Mouse (Mus musculus) urinary bladder, postnatal 10 days (tissue): ENCODE data around the gene Kif1bp.

Experiments used
- DNase-seq: peaks from one replicate; pipeline ENCODE4 v3.0.0; 2022; ENCODE audit warnings: low spot score

Gene Kif1bp

DNA sequence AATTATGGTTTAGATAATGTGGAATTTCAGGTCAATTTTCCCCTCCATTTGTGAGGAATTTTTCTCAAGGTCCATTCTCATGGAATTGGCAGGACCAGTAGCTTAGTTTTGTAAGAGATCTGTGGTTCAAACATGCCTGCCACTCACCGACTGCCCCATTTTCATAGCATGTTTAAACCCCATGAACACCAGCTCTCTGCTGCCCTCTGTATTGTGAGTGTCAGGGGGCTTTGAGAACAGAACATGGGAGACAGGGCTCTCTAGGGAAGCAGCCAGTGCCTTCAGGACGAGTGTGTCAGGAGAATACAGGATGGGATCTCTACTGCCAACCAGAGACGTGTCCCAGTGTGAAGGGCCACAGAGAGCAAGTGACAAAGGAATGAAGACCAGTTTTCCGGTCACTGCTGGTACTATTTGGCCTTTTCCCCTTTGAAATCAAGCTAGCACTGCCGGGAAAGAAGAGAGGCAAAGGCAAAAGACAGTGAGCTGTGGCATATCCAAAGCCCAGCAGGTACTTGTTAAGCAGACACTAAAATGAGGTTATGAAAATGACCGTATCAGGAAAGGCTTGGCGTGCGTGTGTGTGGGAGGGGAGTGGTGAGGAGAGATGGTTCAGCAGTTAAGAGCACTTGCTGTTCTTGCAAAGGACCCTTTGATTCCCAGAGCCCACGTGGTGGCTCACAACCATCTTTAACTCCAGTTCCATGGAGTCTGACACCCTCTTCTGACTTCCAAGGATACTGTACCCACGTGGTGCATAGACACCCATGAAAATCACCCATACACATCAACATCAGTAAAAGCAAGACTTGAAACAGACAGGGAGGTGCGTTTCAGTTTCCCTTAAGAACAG, 22.3 kb downstream of the Kif1bp start:
- no peak for DNase-seq

- DNase-seq = no peak
These were observed 24.6 kb downstream of the Kif1bp start for GRCm38 (mm10) chr10:62553611-62554091.

GRCm38 (mm10) chr10:62550787-62551300, 27.4 kb downstream of the Kif1bp start:
- no peak for DNase-seq

DNA sequence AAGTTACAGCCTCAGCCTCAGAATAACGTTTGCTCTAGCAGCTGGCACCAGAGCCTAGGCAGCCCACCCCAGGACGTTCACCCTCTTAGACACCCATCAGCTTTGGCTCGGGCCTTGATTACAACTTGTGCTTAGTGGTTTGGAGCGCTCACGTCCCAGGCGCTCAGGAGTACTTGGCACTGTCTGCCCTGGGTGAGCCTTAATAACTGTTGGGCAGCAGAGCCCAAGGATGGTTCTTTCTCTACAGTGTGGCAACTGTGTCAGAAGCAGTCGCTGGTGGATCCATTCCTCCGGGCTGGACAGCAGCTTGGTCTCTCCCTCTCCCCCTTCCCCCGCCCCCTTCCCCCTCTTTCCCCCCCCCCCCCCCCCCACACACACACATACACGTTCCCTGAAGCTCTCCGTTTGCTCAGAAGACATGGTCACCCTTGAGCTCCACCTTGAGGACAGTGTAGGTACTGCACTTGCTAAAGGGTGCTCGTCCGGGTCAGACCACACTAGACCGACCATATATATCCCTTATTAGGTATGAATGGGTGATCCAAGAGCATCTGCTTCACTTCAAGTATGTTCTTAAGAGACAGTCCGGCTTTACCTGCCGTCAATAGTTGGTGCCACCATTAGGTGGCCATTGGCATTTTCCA, 28.6 kb downstream of the Kif1bp start:
- no peak for DNase-seq

DNA sequence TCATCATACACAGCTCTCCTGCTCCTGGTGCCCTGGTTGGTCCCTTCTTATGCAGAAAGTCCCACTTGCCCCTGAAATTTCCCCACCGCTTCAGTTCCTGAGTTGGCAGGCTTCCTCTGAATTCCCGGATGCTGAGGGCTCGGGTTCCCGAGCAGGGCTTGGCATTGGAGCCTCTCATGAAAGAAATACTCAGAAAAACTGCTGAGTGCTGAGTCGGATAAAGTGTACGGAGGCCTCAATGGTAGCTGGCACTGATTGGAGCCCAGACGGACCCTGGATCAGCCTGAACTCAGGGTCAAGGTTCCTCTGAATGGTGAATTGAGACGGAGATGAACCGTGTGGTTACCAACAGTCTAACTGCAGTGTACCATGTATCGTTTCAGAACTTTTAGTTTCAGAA, 31.8 kb downstream of the Kif1bp start:
- DNase-seq = no peak

- DNase-seq = no peak
These were observed 32.5 kb downstream of the Kif1bp start for GRCm38 (mm10) chr10:62545759-62546158.

- DNase-seq = no peak
These were observed 33.9 kb downstream of the Kif1bp start for GRCm38 (mm10) chr10:62544316-62544715.

- no peak for DNase-seq
These were observed 34.9 kb downstream of the Kif1bp start for GRCm38 (mm10) chr10:62543399-62543808.

GRCm38 (mm10) chr10:62542928-62543327, 35.3 kb downstream of the Kif1bp start:
- DNase-seq = no peak

- DNase-seq = no peak
These were observed 35.8 kb downstream of the Kif1bp start for GRCm38 (mm10) chr10:62542507-62542906.

DNA sequence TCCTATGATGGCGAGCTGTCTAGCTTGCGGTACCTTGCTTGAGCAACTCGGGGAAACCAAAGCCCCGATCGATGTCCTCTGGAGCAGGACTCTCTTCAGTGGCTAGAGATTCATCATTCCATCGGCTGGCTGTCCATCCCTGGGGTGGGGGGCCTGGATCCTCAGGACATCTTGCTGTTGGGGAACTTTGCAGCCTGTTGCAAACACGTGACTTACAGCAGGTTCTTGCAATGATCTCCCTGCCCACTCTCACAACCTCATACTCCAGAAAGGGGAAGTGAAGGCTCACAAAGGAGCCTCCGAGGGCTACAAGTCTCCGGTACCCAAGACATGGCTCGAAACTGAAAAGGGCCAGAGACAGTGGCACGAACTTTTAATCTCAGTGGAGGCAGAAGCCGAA, 36.8 kb downstream of the Kif1bp start:
- DNase-seq = no peak

- no peak for DNase-seq
These were observed 37.5 kb downstream of the Kif1bp start for GRCm38 (mm10) chr10:62540800-62541199.

- DNase-seq = no peak
These were observed 43.7 kb downstream of the Kif1bp start for GRCm38 (mm10) chr10:62534509-62534908.

DNA sequence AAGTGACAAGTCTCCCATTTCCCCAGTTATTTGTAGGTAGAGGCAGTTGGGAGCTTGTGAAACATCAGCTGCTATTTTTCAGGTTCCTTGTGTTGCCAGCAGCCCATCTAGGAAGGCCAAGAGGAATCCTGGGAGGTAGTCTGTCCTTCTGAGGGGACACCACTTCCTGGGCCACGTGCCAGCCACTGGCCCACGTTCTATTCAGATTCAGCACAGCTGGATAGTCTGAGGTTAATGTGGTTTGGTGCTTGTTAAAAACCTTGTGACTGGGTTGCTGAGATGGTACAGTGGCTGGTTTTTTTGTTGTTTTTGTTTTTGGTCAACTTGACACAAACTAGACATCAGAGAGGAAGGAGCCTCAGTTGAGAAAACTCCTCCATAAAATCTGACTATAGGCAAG, 45.4 kb downstream of the Kif1bp start:
- no peak for DNase-seq

- DNase-seq = no peak
These were observed 48.1 kb downstream of the Kif1bp start for GRCm38 (mm10) chr10:62530183-62530582.

- DNase-seq = no peak
These were observed 50.9 kb downstream of the Kif1bp start, which contains the start of gene Srgn for GRCm38 (mm10) chr10:62527351-62527750. TSS of gene Srgn (minus strand) at chr10:62527451.

DNA sequence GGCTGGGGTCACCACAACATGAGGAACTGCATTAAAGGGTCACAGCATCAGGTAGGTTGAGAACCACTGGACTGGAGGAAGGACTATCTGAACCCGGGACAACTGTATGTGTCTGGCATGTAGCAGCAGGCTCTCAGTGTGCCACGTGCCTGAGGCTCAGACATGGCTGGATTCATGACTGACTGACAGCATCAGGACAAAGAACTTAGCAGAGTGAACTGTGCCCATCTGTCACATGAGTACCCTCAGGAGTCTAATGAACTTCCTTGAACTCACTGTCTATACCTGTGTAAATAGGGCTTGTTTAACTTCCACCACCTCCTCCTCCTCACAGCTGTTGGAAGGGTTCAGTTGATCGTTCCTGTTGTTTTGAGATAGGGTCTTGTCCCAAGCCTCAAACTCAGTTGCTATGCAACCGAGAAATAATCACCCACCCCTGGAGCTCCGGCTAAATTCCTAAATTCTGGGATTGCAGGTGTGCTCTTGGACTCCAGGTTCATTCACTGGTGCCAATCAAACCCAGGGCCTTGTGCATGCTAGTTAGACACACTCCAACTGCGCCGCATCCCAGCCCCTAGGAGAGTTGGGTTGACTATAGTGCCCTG, 55.8 kb downstream of the Kif1bp start:
- DNase-seq = no peak

GRCm38 (mm10) chr10:62521763-62522162, 56.5 kb downstream of the Kif1bp start:
- no peak for DNase-seq

DNA sequence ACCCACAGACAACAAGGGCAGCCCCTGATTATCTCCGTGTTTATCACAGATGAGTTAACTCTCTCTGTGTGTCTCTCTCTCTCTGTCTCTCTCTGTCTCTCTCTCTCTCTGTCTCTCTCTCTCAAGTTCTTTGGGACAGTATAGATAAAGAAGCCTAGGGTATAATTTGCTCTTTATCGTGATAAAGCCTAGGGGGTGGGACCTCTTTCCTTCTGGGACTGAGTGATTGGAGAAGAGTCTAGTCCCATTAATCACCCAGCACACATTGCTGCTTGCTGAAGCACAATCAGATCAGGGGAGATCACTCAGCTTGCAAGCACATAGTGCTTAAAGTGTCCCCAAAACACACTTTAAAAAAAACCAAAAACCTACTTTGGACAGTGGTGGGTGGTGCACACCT, 57.3 kb downstream of the Kif1bp start:
- no peak for DNase-seq

DNA sequence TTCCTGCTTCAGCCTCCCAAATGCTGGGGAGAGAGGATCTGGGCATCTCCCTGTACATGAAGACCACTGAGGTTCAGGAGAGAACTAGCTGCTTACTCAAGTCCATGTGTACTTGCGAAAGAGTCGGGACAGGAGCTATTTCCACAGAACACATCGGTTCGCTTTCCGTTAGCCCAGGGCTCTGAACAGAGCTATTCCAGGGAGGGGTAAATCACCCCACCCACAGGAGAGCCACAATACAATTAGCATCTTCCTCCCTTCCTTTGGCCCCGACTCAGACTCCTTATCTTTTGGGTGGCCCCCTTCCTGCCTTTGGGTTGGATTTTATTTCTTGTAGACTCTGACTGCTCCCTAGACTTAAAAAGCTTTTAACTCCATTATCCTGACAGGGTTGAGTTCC, 60.7 kb downstream of the Kif1bp start:
- DNase-seq = no peak

- DNase-seq = no peak
These were observed 65.4 kb downstream of the Kif1bp start for GRCm38 (mm10) chr10:62512855-62513254.

- no peak for DNase-seq
These were observed 66.7 kb downstream of the Kif1bp start for GRCm38 (mm10) chr10:62511528-62511927.
